Mouse (Mus musculus) adipose tissue, adult 10 weeks (tissue): Measurements from ENCODE around the gene Pi4ka. TPM values are rescaled to one million over a fixed set of nuclear protein-coding genes. Genes with fewer than 3 reads are reported as not detected.

Experiments
- polyA plus RNA-seq: library from polyadenylated mRNA; stranded (reverse); fragments of 350-450 nt; fragmentation: Illumina TruSeq; extraction: RNeasy Lipid Tissue Mini Kit (QIAGEN cat#74804); gene quantifications from one replicate; pipeline ENCODE4 v1.2.3, GENCODE M21; 2014; ENCODE audit warnings: low read depth, low replicate concordance

The Pi4ka gene
- polyA plus RNA-seq = 71.9 TPM

GRCm38 (mm10) chr16:17405736-17406443 is at the start of gene Pi4ka, which contains the start of gene Snap29:
Gene Pi4ka (minus strand): TSS chr16:17406314.
Gene Snap29 (plus strand): TSS chr16:17405986.

GRCm38 (mm10) chr16:17451541-17452372 is 45.6 kb upstream of the Pi4ka start, which contains the start of gene Crkl:
Gene Crkl (plus strand): TSS chr16:17451987.

GRCm38 (mm10) chr16:17331116-17331515 is 75.0 kb downstream of the Pi4ka start, which contains the start of gene Serpind1:
Gene Serpind1 (plus strand): TSS chr16:17331371.

GRCm38 (mm10) chr16:17275721-17276120 is 130.4 kb downstream of the Pi4ka start, which contains the start of gene Tmem191c:
Gene Tmem191c (plus strand): TSS chr16:17276077.

GRCm38 (mm10) chr16:17232794-17233701 is 173.1 kb downstream of the Pi4ka start, which contains the start of gene Hic2:
Gene Hic2 (plus strand): TSS chr16:17233572.

Other genes with a start within 250 kb of the Pi4ka start
- gene Ube2l3, start 203.7 kb downstream of the Pi4ka start, polyA plus RNA-seq = 118 TPM
- gene Rimbp3, start 197.7 kb downstream of the Pi4ka start, polyA plus RNA-seq = 4.1 TPM
- 2.4 TPM for gene Hic2, start 172.7 kb downstream of the Pi4ka start, polyA plus RNA-seq
- gene Tmem191c, start 130.2 kb downstream of the Pi4ka start, polyA plus RNA-seq = 25.0 TPM
- not detected for gene Serpind1, start 74.9 kb downstream of the Pi4ka start, polyA plus RNA-seq
- 29.0 TPM for gene Snap29, start 328 bp downstream of the Pi4ka start, polyA plus RNA-seq
- 16.4 TPM for gene Crkl, start 45.7 kb upstream of the Pi4ka start, polyA plus RNA-seq
- gene Aifm3, start 83.3 kb upstream of the Pi4ka start, polyA plus RNA-seq = 2.9 TPM
- 55.0 TPM for gene Lztr1, start 102.4 kb upstream of the Pi4ka start, polyA plus RNA-seq
- 30.0 TPM for gene Thap7, start 124.8 kb upstream of the Pi4ka start, polyA plus RNA-seq
- gene Lrrc74b, start 154.9 kb upstream of the Pi4ka start, polyA plus RNA-seq = 10.0 TPM
- 6.1 TPM for gene P2rx6, start 155.6 kb upstream of the Pi4ka start, polyA plus RNA-seq
- 113 TPM for gene Slc7a4, start 176.9 kb upstream of the Pi4ka start, polyA plus RNA-seq
- gene Smpd4, start 213.0 kb upstream of the Pi4ka start, polyA plus RNA-seq = 28.5 TPM
- 17.6 TPM for gene Ccdc74a, start 240.2 kb upstream of the Pi4ka start, polyA plus RNA-seq